Mouse (Mus musculus) cerebellum, adult (tissue): ENCODE measurements around the gene Tmem39a.

Experiments used
- ATAC-seq: cut with Nextera tagmentation; 2 replicates; pipeline ENCODE4 v1.9.2; 2017; ENCODE audit warnings: mild to moderate bottlenecking, moderate library complexity, mixed read lengths; ENCODE audit not compliant: insufficient number of reproducible peaks, low FRiP score, low TSS enrichment

Gene Tmem39a

GRCm38 (mm10) chr16:38558221-38558748, at the start of gene Tmem39a:
Gene Tmem39a, plus strand, starts transcription at chr16:38558698.
- no peak for ATAC-seq

- no peak for ATAC-seq
Observed at GRCm38 (mm10) chr16:38510846-38511245, 47.7 kb upstream of the Tmem39a start.

- ATAC-seq = no peak
Observed at GRCm38 (mm10) chr16:38519140-38519539, 39.4 kb upstream of the Tmem39a start.

DNA sequence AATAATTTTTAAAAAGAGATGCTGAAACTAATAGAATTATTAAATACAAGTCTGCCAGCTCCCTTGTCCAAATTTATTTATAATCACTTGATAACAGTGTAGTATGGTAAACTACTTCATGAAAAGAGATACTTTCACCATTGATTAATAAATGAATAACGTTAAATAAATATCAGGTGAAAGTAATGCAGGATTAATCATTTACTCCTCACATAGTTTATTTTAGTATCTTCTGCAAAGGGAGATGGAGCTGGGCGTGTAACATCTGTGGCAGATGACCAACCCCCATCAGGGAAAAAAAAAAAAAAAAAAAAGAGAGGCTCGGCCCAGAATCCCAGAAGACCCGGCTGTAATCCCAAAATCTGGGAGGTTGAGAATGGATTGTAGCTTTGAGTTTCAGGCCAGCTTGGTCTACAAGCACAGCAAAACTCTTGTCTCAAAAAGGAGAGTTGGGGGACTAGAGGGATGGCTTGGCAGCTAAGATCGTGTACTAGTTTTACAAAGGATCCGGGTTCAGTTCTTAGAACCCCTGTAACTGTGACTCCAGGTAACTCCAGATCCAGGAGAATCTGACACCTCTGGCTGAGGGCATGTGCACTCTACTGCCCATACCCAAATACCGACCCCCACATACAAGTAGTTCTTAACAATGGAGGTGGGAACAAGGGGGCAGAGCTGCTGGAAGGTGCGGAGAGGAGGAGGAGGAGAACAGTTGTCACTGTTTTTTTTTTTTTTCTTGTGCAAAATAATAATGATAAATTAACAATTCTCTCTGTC, 37.1 kb upstream of the Tmem39a start:
- no peak for ATAC-seq

DNA sequence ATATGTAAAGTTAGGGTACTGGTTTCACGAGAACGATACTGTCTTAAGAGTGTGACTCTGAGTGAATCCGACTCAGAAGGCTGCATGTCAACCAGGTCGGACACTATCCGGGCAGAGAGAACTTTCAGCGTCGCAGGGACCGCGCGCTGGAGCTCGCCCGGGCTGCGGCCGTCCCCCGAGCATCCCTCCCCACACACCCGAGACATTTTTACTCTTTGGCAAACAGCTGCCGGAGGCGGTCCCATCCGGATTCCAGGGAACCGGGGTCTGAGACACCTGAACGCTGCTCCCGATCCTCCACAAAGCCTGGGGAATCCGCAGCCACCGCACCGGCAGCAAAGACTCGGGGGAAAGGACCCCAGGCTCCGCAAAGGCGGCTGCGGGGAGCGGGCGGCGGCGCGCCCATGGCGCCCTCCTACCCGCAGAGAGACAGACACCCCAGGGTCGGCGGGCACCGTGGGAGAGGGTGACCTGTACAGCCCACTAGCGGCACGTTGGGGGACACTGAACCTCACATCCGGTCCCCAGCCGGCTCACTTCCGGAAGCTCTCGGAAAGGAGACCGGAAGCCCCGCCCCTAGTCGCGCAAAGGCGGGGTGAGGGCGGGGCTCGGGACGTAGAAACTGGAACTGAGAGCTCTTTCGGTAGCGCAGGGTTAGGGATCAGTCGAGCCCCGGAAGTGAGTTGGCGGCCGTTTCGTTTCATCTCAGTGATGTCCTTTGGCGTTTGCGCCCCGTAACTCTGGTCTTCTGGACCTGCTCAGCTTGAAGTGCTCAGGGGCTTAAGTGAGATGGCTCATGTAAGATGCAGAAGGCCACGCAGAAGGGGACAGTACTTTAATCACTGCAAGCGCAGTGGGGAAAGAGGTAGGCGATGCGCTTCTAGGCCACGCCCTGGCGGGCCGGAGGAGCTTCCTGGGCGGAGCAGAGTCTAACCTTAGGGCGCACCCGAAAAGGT, 36.1 kb upstream of the Tmem39a start, which contains the start of gene Timmdc1:
Timmdc1 (minus strand) TSS at position 535 of the 956 bp plus-strand sequence.
- ATAC-seq = peak; percentile 95

GRCm38 (mm10) chr16:38526264-38526663, 32.2 kb upstream of the Tmem39a start:
- ATAC-seq = no peak

DNA sequence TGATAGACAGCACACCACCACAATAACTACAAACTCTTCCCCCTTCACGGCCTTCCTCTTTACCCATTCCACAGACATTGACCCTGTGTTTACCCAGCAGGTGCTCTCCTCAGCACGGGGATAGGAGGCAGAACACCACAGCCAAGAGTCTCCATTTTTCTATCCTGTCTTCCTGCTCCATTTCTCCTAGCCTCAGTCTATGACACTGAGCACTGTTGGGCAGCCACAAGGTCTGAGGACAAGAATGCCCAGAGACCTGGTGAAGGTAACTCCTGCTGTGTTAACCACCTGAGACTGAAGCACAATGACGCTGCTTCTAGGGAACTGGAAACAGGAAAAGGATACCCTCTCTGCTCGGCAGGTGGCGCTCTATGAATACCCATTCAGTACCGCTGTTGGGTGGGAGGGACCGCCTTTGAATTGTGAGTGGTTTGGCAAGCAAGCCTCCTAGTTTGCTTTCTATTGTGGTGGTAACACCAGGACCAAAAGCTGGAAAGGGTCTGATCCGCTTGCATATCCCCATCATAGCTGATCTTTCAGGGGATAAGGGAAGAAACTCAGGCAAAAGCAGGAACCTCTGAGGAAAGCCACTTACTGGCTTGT, 21.9 kb upstream of the Tmem39a start:
- ATAC-seq = peak; percentile 45; the same call in 1 of the 2 replicates

DNA sequence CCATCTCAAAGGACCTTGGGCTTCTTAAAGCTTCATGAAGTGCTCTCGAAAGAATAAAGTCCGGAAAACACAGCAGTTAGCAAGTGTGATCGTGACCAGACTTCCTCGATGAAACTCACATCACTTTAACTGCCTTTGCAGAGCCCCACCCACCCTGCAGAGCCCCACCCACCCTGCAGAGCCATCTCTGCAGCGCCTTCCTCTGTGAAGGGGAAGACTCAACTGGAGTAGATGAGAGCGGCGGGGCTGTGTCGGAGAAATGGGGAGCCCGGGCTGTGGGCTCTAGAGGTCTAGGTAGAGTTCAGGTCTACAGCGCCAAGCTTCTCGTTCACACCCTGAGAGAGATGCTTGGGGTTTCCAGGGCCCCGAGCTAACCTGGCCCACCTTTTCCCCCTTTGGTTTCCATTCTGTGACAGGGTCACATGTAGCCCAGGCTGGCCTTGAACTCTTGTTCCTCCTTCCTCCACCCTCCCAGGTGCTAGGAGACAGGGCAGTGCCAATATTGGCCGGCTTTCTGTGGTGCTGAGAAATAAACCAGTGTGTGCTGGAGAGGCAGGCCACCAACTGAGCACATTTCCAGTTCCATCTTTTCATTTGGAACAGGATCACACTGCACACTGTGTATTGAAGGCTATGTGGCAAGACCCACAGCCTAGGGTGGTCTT, 19.6 kb upstream of the Tmem39a start:
- ATAC-seq = no peak

DNA sequence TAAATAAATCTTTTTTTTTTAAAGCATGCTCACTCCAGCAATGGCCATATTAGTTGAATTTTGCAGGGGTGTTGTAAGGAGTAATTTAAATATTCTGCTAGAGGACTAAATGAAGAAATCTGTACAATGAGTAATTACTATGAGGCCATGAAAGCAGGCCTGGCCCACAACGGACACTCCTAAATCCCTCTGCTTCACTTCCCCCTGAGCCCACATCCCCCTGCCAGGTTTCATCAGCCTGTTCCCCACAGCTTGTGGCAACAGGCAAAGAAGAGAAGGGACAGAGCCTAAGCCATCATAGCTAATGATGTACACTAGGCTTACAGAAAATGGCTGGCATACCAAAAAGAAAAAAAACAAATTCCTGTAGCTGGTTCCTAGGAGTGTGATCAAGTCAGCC, 10.5 kb upstream of the Tmem39a start:
- ATAC-seq = no peak

GRCm38 (mm10) chr16:38549479-38550396, 8.8 kb upstream of the Tmem39a start, which contains the start of gene Poglut1:
Gene Poglut1, minus strand, starts transcription at chr16:38550258.
- peak; percentile 90 for ATAC-seq

DNA sequence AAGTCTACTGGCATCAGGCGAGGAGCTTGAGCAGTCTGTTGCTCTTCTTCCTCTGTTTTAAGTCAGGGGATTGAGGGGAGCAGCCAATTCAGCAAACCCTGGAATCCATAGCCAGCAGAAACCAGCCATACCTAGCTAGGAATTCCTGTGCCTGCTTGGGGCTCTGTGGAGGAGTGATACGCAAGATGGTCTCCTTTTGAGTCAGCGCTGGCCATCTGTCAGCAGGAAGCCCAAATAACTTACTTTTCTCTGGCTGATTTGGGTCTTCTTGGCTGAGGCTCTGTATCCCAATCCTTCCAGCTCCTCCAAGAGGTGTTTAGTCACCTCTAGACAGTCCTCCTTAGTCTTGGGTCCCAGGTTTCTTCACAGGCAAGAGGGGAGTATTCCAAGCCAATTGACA, 2.5 kb upstream of the Tmem39a start:
- ATAC-seq = no peak

DNA sequence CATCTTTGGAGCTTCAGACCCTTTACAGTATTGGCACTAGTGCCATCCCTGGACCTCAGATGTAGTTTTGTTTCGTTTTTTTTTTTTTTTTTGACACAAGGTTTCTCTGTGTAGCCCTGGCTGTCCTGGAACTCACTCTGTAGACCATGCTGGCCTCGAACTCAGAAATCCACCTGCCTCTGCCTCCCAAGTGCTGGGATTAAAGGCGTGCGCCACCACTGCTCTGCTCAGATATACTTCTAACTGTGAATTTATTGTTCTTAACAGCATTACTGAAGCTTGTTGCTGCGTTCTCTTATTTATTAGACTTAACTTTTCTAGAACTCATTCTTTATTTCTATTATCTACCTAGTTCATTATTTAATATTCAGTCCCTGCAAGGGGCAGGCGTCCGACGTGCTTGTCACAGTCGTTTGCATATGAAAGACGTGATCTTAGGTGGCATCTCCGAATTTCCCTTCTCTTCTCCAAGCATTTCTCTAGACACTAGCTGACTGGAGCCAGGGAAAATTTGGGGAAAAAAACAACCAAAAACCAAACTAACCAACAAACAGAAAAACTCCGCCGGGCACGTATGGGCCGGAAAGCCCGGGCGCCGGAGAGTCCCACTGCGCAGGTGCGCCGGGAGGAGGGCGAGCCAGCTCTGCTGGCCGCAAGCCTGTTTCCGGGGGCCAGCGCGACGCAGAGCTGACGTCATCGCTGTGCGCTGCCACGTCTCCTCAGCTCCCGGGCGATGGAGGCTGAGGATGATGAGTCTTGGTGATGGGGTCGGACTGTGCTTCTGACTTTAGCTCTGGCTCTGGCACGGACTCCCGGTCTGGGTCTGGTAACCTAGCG, 3.9 kb downstream of the Tmem39a start:
- ATAC-seq = peak; percentile 89

DNA sequence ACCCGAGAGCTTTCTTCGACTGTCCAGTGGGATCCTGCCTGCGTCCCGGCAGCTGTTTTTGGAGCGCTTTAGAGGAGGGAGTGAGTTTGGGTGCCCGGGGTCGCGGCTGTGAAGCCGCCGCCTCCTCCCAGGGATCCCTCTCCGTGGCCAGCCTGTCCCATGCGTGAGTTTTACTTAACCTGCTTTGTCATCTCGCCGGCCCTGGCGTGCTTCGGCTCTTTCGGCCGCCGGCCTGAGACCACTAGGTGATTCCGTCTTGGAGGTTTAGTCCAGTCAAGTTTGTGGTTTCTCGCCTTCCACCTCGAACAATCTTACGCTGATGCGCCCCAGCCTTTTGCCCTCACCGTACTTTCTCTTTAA, 4.5 kb downstream of the Tmem39a start:
- ATAC-seq = no peak; the same call in 1 of the 2 replicates

DNA sequence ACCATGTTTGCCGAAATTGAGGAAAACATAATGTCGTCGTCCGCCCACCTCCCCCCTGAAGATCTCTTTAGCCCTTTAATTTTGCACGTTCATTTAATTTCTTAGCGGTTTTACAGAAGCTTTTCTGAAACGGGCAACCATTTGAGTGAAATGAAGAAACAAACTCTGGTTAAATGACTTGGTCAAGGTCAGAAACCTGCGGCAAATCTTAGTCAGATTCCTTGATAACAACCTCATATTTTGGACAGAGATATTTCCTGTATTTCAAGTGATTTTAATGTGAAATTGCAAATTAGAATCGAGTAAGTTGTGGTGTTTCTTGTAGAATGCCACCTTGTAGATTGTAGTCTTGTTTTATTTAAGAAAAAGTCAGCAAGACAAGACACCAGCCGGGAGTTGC, 5.0 kb downstream of the Tmem39a start:
- no peak for ATAC-seq

GRCm38 (mm10) chr16:38568192-38568591, 9.7 kb downstream of the Tmem39a start:
- no peak for ATAC-seq

DNA sequence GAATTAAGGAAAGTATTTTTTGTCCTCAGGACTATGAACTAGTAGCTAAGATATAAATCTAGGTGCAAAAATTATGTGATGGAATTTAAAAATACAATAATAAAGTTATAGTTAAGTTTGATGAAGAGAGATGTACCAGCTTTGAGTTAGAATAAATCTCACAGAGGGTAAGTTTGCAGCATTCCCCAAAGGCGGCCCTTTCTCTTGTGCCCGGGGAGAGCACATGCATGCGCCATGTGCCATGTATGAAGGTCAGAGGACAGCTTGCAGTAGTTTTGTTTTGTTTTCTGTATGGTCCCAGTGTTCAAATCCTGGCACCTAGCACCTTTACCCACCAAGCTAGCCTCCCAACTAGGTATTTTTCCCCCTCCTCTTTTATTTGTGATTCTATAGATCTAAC, 13.0 kb downstream of the Tmem39a start:
- no peak for ATAC-seq

GRCm38 (mm10) chr16:38584761-38585160, 26.3 kb downstream of the Tmem39a start:
- ATAC-seq = no peak

- no peak for ATAC-seq
Observed at GRCm38 (mm10) chr16:38585186-38585585, 26.7 kb downstream of the Tmem39a start.
